Mouse (Mus musculus) forebrain, embryonic 11.5 days (tissue): Measurements from ENCODE around the gene Psmb8. TPM values are rescaled to one million over a fixed set of nuclear protein-coding genes. Genes with fewer than 3 reads are reported as not detected.

Experiments
- ATAC-seq: fragments of 200-750 bp; cut with Nextera tagmentation; replicated peaks from 2 replicates; pipeline ENCODE4 v1.8.0; 2017; ENCODE audit warnings: moderate TSS enrichment; ENCODE audit not compliant: low FRiP score
- DNase-seq: peaks from one replicate; pipeline ENCODE4 v3.0.0-alpha.2; 2017; ENCODE audit warnings: low spot score
- H3K27ac ChIP-seq: fragments of 300-500 bp; sonication (generic); 2 replicates; pipeline ENCODE4 v1.5.1; 2014; ENCODE audit warnings: low read depth, low read length
- H3K27me3 ChIP-seq: fragments of 300-500 bp; sonication (generic); 2 replicates; pipeline ENCODE4 v1.6.1; 2014; ENCODE audit warnings: mild to moderate bottlenecking, low read length, mixed read lengths; ENCODE audit not compliant: control insufficient read depth, insufficient read depth
- H3K36me3 ChIP-seq: fragments of 300-500 bp; sonication (generic); 2 replicates; pipeline ENCODE4 v1.6.1; 2014; ENCODE audit warnings: mild to moderate bottlenecking, low read length, moderate library complexity, mixed read lengths; ENCODE audit not compliant: control insufficient read depth, insufficient read depth
- H3K4me1 ChIP-seq: fragments of 300-500 bp; sonication (generic); replicated peaks from 2 replicates; pipeline ENCODE4 v1.6.1; 2014; ENCODE audit warnings: low read length, mixed read lengths; ENCODE audit not compliant: control insufficient read depth, insufficient read depth
- H3K4me2 ChIP-seq: fragments of 300-500 bp; sonication (generic); 2 replicates; pipeline ENCODE4 v1.6.1; 2014; ENCODE audit warnings: low read depth, mild to moderate bottlenecking, low read length, moderate library complexity, mixed read lengths; ENCODE audit not compliant: severe bottlenecking
- H3K4me3 ChIP-seq: fragments of 300-500 bp; sonication (generic); 2 replicates; pipeline ENCODE4 v1.5.1; 2014; ENCODE audit warnings: low read depth, low read length
- H3K9ac ChIP-seq: fragments of 300-500 bp; sonication (generic); 2 replicates; pipeline ENCODE4 v1.6.1; 2014; ENCODE audit warnings: low read length
- H3K9me3 ChIP-seq: fragments of 300-500 bp; sonication (generic); 2 replicates; pipeline ENCODE4 v1.6.1; 2016; ENCODE audit warnings: low read length, mixed read lengths; ENCODE audit not compliant: control insufficient read depth
- WGBS: fragments of 180-500 bp; shearing (Covaris S2); extraction: QIAGEN DNeasy Blood & Tissue Kit; methylation state at CpG from one replicate; pipeline ENCODE4 v1.1.7; 2014; 5-methylcytosine and 5-hydroxymethylcytosine counted together
- polyA plus RNA-seq: library from polyadenylated mRNA; unstranded; fragments of >200 nt; fragmentation: Nextera tagmentation; extraction: Ambion mirVana; gene quantifications from 2 replicates; pipeline ENCODE4 v1.2.1, GENCODE M21; 2014

Psmb8 gene
- polyA plus RNA-seq, 1 experiment from 2014 or later, result 1.5 TPM

DNA sequence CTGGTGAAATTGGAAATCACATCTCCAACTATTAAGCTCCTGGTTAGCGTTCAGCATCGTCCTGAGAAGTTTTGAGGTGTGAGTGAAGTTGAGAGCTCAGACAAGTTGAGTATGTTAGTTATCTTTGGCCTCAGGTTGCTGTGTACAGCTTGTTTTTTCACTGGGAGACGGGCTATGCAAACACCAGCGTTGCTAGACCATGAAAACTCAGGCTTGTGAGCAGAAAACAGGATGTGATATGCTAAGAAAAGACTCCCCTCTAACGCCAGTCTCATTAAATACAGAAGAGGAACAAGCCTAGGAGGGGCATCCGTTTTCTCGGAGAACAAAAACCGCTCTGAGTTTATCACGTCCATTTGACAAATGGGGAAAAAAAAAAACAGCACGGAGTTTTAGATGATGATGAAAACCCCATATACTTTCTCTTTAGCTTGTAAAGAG, 42.1 kb downstream of the Psmb8 start:
- DNase-seq, result no peak
- no peaks in the 10 kb centered on the region for H3K4me1 ChIP-seq
- no peak overlapping the region for H3K27ac ChIP-seq
- no peak overlapping the region for H3K4me2 ChIP-seq
- ATAC-seq, result no peak
- H3K4me3 ChIP-seq, result no peak overlapping the region
- 78% methylated on average over 10 of the region's 10 CpGs for WGBS
- H3K9ac ChIP-seq, result no peak overlapping the region
- no peaks in the 10 kb centered on the region for H3K27me3 ChIP-seq
- no peaks in the 10 kb centered on the region for H3K9me3 ChIP-seq
- no peaks in the 10 kb centered on the region for H3K36me3 ChIP-seq

DNA sequence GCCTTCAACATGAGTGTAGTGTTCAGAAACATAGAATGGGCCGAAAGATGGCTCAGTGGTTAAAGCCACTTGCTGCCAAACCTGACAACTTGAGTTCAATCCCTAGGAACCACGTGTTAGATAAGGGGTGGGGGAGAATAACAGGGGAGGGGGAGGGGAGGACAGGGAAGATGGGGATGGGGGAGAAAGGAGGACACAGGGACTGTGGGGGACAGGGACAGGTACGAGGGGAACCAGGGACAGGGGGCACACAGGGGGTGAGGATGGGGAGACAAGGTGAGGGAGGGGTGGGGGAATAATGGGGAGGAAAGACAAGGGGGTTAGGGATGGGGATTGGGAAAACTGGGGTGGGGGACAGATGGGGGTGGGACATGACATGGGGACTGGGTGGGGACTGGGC, 42.8 kb downstream of the Psmb8 start:
- H3K4me1 ChIP-seq, result no peaks in the 10 kb centered on the region
- ATAC-seq, result no peak
- WGBS, result 64% methylated on average over 3 of the region's 3 CpGs

DNA sequence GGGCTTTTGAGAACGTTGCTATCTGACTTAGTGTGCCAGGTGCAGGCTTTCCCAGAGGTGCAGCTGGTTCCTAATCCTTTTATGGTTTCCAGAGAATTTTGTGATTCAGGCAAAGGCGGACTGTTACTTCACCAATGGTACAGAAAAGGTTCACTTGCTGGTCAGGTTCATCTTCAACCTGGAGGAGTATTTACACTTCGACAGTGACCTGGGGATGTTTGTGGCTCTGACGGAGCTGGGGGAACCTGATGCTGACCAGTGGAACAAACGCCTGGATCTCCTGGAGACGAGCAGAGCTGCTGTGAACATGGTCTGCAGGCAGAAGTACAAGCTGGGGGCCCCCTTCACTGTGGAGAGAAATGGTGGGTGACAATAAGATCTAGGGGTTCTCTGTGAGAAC, 43.4 kb downstream of the Psmb8 start:
- H3K4me1 ChIP-seq, result no peaks in the 10 kb centered on the region
- WGBS, result 86% methylated on average over 6 of the region's 6 CpGs
- no peaks in the 10 kb centered on the region for H3K27me3 ChIP-seq
- no peaks in the 10 kb centered on the region for H3K9me3 ChIP-seq
- no peaks in the 10 kb centered on the region for H3K36me3 ChIP-seq
- no peak overlapping the region for H3K4me2 ChIP-seq
- no peak for ATAC-seq
- H3K9ac ChIP-seq, result no peak overlapping the region
- no peak overlapping the region for H3K27ac ChIP-seq
- H3K4me3 ChIP-seq, result no peak overlapping the region
- DNase-seq, result peak; percentile 23

More for the DNA sequence above, 42.8 kb downstream of the Psmb8 start:
- no peak overlapping the region for H3K9ac ChIP-seq
- H3K4me2 ChIP-seq, result no peak overlapping the region
- H3K9me3 ChIP-seq, result no peaks in the 10 kb centered on the region
- no peaks in the 10 kb centered on the region for H3K27me3 ChIP-seq
- H3K36me3 ChIP-seq, result no peaks in the 10 kb centered on the region
- no peak overlapping the region for H3K4me3 ChIP-seq
- DNase-seq, result no peak
- no peak overlapping the region for H3K27ac ChIP-seq

DNA sequence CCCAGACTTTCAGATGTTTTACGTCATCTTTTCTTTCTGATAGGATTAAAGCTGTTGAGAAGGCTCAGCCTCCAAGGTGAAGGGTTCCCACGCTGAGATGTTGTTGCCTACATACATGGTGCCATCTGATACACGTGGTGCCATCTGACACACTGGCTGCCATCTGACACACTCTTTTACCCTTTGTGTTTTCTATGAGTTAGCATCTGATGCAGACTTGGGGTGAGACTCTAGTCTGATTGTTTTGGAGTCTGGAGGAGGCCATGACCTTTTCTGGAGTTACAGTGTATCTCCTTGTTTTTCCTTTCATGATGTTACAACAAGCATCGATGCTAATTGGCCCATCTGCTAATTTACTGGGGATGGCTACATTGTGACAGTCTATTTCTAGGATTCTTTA, 47.1 kb downstream of the Psmb8 start:
- Histone ChIP-seq H3K4me3 (no peak overlapping the region), H3K36me3 (no peaks in the 10 kb centered on the region), H3K4me1 (no peaks in the 10 kb centered on the region), H3K9me3 (no peaks in the 10 kb centered on the region), H3K9ac (no peak overlapping the region), H3K27ac (no peak overlapping the region), H3K27me3 (no peaks in the 10 kb centered on the region), H3K4me2 (no peak overlapping the region)
- DNase-seq (no peak), ATAC-seq (no peak)
- 77% methylated on average over 4 of the region's 4 CpGs for WGBS

DNA sequence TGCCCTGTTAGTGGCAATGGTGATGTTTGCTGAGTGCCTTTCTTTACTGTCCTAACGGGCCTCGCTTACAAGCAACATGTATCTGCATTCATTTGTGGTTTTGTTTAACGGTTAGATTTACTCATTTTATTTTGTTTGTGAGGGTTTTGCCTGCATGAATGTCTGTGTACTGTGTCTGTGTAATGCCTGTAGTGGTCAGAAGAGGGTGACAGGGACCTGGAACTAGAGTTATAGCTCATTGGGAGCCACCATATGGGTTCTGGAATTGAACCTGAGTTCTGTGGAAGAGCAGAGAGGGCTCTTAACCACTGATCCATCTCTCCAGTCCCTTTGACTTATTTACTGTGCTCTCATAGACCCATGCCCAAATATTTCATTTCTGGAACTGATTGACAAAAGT, 49.5 kb downstream of the Psmb8 start:
- no peak overlapping the region for H3K4me3 ChIP-seq
- no peak overlapping the region for H3K4me2 ChIP-seq
- WGBS, result 82% methylated on average over 3 of the region's 3 CpGs
- H3K4me1 ChIP-seq, result no peaks in the 10 kb centered on the region
- ATAC-seq (no peak), DNase-seq (no peak)
- H3K27ac ChIP-seq, result no peak overlapping the region
- no peak overlapping the region for H3K9ac ChIP-seq
- no peaks in the 10 kb centered on the region for H3K27me3 ChIP-seq
- no peaks in the 10 kb centered on the region for H3K36me3 ChIP-seq
- no peaks in the 10 kb centered on the region for H3K9me3 ChIP-seq

DNA sequence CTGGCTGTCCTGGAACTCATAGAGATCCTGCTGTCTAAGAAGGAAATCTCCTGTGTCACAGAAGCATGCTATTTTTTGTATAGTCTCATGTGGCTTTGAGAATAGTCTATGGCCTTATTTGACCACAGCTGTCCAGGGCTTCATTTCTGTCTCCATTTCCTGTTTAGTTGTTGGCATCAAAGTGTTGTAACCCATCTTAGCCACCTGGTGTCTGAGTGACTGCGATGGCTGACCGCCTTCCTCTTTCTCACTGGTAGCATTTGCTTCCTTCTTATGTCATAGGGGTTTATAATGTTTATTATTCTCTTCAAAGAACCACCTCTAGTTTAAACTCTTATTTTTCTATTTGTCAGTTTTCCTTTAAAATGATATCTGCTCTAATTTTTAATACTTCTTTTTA, 51.2 kb downstream of the Psmb8 start:
- H3K9ac ChIP-seq, result no peak overlapping the region
- WGBS, result 77% methylated on average over 2 of the region's 2 CpGs
- no peaks in the 10 kb centered on the region for H3K36me3 ChIP-seq
- no peaks in the 10 kb centered on the region for H3K27me3 ChIP-seq
- H3K4me3 ChIP-seq, result no peak overlapping the region
- no peak overlapping the region for H3K4me2 ChIP-seq
- ATAC-seq (no peak), DNase-seq (no peak)
- no peaks in the 10 kb centered on the region for H3K4me1 ChIP-seq
- no peak overlapping the region for H3K27ac ChIP-seq
- H3K9me3 ChIP-seq, result no peaks in the 10 kb centered on the region

DNA sequence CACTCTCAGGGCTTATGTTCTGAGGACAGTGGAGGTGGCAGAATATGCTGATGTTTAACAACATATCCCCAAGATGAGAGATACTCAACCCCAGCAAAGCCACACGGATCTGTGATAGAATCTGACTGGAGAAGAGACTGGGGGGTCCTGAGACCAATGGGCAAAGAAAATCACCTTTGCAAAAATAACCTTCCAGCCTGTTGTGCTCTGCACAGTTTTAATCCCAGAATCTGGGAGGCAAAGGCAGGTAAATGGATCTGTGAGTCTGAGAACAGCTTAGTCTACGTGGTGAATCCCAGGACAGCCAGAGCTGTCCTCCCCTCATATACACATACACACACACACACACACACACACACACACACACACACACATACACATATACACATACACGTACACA, 51.8 kb downstream of the Psmb8 start:
- Histone ChIP-seq H3K36me3 (no peaks in the 10 kb centered on the region), H3K9me3 (no peaks in the 10 kb centered on the region), H3K4me3 (no peak overlapping the region), H3K4me2 (no peak overlapping the region), H3K9ac (no peak overlapping the region), H3K27ac (no peak overlapping the region), H3K27me3 (no peaks in the 10 kb centered on the region), H3K4me1 (no peaks in the 10 kb centered on the region)
- ATAC-seq, result no peak
- WGBS, result 42% methylated on average over 3 of the region's 3 CpGs
- DNase-seq, result no peak

DNA sequence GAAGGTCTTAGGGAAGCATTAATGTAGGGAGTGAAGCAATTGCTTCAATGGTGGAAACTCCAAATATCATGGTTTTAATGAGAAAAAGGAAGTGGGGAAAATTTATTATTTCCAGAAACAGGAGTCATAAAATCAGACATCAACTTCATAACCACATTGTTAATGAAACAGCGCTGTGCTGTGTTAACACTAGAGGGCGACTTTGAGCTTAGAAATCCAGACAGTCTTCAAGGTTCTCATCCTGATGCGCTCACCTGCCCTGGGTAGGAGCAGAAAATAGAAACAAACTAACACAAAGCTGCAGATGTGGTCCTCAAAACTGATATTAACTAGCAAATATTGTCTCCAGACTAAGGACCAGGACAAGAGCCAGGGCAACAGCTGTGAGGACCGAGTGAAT, 52.4 kb downstream of the Psmb8 start:
- DNase-seq, result no peak
- no peak overlapping the region for H3K9ac ChIP-seq
- no peak overlapping the region for H3K4me2 ChIP-seq
- H3K4me3 ChIP-seq, result no peak overlapping the region
- no peak for ATAC-seq
- H3K27me3 ChIP-seq, result no peaks in the 10 kb centered on the region
- no peak overlapping the region for H3K27ac ChIP-seq
- 16% methylated on average over 4 of the region's 4 CpGs for WGBS
- no peaks in the 10 kb centered on the region for H3K4me1 ChIP-seq
- H3K9me3 ChIP-seq, result no peaks in the 10 kb centered on the region
- no peaks in the 10 kb centered on the region for H3K36me3 ChIP-seq
